Mouse (Mus musculus) neural tube, embryonic 13.5 days (tissue): ENCODE data around the gene Snw1. TPM values are rescaled to one million over a fixed set of nuclear protein-coding genes. Genes with fewer than 3 reads are reported as not detected.

Source experiments
- ATAC-seq: fragments of 200-750 bp; cut with Nextera tagmentation; 2 replicates; pipeline ENCODE4 v1.8.0; 2017; ENCODE audit warnings: low read depth, mild to moderate bottlenecking, moderate TSS enrichment, moderate library complexity
- H3K27ac ChIP-seq: fragments of 300-500 bp; sonication (generic); replicated peaks from 2 replicates; pipeline ENCODE4 v1.5.1; 2015; ENCODE audit warnings: moderate library complexity, mild to moderate bottlenecking, inconsistent platforms
- H3K27me3 ChIP-seq: fragments of 300-500 bp; sonication (generic); 2 replicates; pipeline ENCODE4 v1.6.1; 2015; ENCODE audit warnings: mild to moderate bottlenecking, inconsistent platforms
- H3K36me3 ChIP-seq: fragments of 300-500 bp; sonication (generic); 2 replicates; pipeline ENCODE4 v1.6.1; 2015; ENCODE audit warnings: mild to moderate bottlenecking, inconsistent platforms
- H3K4me1 ChIP-seq: fragments of 300-500 bp; sonication (generic); replicated peaks from 2 replicates; pipeline ENCODE4 v1.6.1; 2015; ENCODE audit warnings: inconsistent platforms
- H3K4me2 ChIP-seq: fragments of 300-500 bp; sonication (generic); 2 replicates; pipeline ENCODE4 v1.6.1; 2015; ENCODE audit warnings: inconsistent platforms, mild to moderate bottlenecking, moderate library complexity
- H3K4me3 ChIP-seq: fragments of 300-500 bp; sonication (generic); 2 replicates; pipeline ENCODE4 v1.5.1; 2015; ENCODE audit warnings: mild to moderate bottlenecking, inconsistent platforms
- H3K9ac ChIP-seq: fragments of 300-500 bp; sonication (generic); 2 replicates; pipeline ENCODE4 v1.6.1; 2015; ENCODE audit warnings: moderate library complexity, mild to moderate bottlenecking, inconsistent platforms
- H3K9me3 ChIP-seq: fragments of 300-500 bp; sonication (generic); 2 replicates; pipeline ENCODE4 v1.6.1; 2016; ENCODE audit warnings: inconsistent platforms
- WGBS: fragments of 180-500 bp; shearing (Covaris S2); methylation state at CpG from one replicate; pipeline ENCODE4 v1.1.7; 2015; 5-methylcytosine and 5-hydroxymethylcytosine counted together
- polyA plus RNA-seq: library from polyadenylated mRNA; unstranded; fragments of >200 nt; fragmentation: Nextera tagmentation; extraction: Ambion mirVana; gene quantifications from 2 replicates; pipeline ENCODE4 v1.2.1, GENCODE M21; 2015

The Snw1 gene
- polyA plus RNA-seq, 1 experiment from 2014 or later, result 122 TPM

- H3K9ac ChIP-seq, result peak overlapping the region; percentile 85
- H3K9me3 ChIP-seq, result no peaks in the 10 kb centered on the region
- peak overlapping the region; percentile 76 for H3K4me2 ChIP-seq
- 6% methylated on average over 16 of the region's 16 CpGs for WGBS
- 0 out of 2 replicates have a peak, but pooled peaks have one; percentile 4 for ATAC-seq
- H3K4me1 ChIP-seq, result peaks cover 28% of the 10 kb centered on the region
- peak overlapping the region; percentile 74 for H3K4me3 ChIP-seq
- no peaks in the 10 kb centered on the region for H3K27me3 ChIP-seq
- H3K36me3 ChIP-seq, result peaks cover 48% of the 10 kb centered on the region
- no peak overlapping the region for H3K27ac ChIP-seq
Measured at GRCm38 (mm10) chr12:87444211-87444610, 27.9 kb downstream of the Snw1 start.

- no peaks in the 10 kb centered on the region for H3K27me3 ChIP-seq
- under 1% methylated on average over 28 of the region's 28 CpGs for WGBS
- peaks cover 28% of the 10 kb centered on the region for H3K4me1 ChIP-seq
- ATAC-seq, result peak; percentile 96
- H3K4me3 ChIP-seq, result peak within 1 kb of the TSS; percentile 74
- peak within 1 kb of the TSS; percentile 85 for H3K9ac ChIP-seq
- H3K9me3 ChIP-seq, result no peaks in the 10 kb centered on the region
- peak within 1 kb of the TSS; percentile 76 for H3K4me2 ChIP-seq
- H3K27ac ChIP-seq, result peak within 1 kb of the TSS; percentile 85
- peaks cover 49% of the 10 kb centered on the region for H3K36me3 ChIP-seq
Measured at GRCm38 (mm10) chr12:87443700-87444122, 28.4 kb downstream of the Snw1 start, which contains the start of the genes Slirp and Alkbh1. TSS of gene Slirp (plus strand) at chr12:87443896. TSS of gene Alkbh1 (minus strand) at chr12:87444017.

GRCm38 (mm10) chr12:87443115-87443699 lies 28.9 kb downstream of the Snw1 start:
- 0% methylated on average over 32 of the region's 33 CpGs for WGBS

GRCm38 (mm10) chr12:87442177-87443114 lies 29.6 kb downstream of the Snw1 start:
- ATAC-seq, result no peak
- Histone ChIP-seq H3K4me1 (peaks cover 28% of the 10 kb centered on the region), H3K4me2 (peak overlapping the region; percentile 76), H3K9ac (peak overlapping the region; percentile 85), H3K27ac (no peak overlapping the region), H3K9me3 (no peaks in the 10 kb centered on the region), H3K27me3 (no peaks in the 10 kb centered on the region), H3K4me3 (peak overlapping the region; percentile 74), H3K36me3 (peaks cover 50% of the 10 kb centered on the region)
- WGBS, result 35% methylated on average over 12 of the region's 12 CpGs

More at GRCm38 (mm10) chr12:87443115-87443699, 28.9 kb downstream of the Snw1 start:
- no peaks in the 10 kb centered on the region for H3K9me3 ChIP-seq
- H3K9ac ChIP-seq, result peak overlapping the region; percentile 85
- H3K4me1 ChIP-seq, result peaks cover 28% of the 10 kb centered on the region
- H3K4me3 ChIP-seq, result peak overlapping the region; percentile 74
- peak; percentile 91 for ATAC-seq
- no peaks in the 10 kb centered on the region for H3K27me3 ChIP-seq
- peak overlapping the region; percentile 85 for H3K27ac ChIP-seq
- peaks cover 50% of the 10 kb centered on the region for H3K36me3 ChIP-seq
- peak overlapping the region; percentile 76 for H3K4me2 ChIP-seq

- no peak overlapping the region for H3K4me3 ChIP-seq
- H3K9me3 ChIP-seq, result no peaks in the 10 kb centered on the region
- H3K27me3 ChIP-seq, result no peaks in the 10 kb centered on the region
- no peak overlapping the region for H3K9ac ChIP-seq
- no peak overlapping the region for H3K27ac ChIP-seq
- peaks cover 79% of the 10 kb centered on the region for H3K36me3 ChIP-seq
- H3K4me2 ChIP-seq, result no peak overlapping the region
- H3K4me1 ChIP-seq, result peaks cover 6% of the 10 kb centered on the region; the same call in 1 of the 2 replicates
- no peak for ATAC-seq
- 87% methylated on average over 8 of the region's 8 CpGs for WGBS
Measured at GRCm38 (mm10) chr12:87428885-87429284, 43.2 kb downstream of the Snw1 start.

- Histone ChIP-seq H3K4me2 (no peak overlapping the region), H3K4me1 (peaks cover 6% of the 10 kb centered on the region; the same call in 1 of the 2 replicates), H3K27me3 (no peaks in the 10 kb centered on the region), H3K36me3 (peaks cover 76% of the 10 kb centered on the region), H3K27ac (no peak overlapping the region), H3K9ac (no peak overlapping the region), H3K4me3 (no peak overlapping the region), H3K9me3 (no peaks in the 10 kb centered on the region)
- 89% methylated on average over 2 of the region's 2 CpGs for WGBS
- no peak for ATAC-seq
Measured at GRCm38 (mm10) chr12:87428295-87428694, 43.8 kb downstream of the Snw1 start.

- H3K27ac ChIP-seq, result no peak overlapping the region
- H3K4me1 ChIP-seq, result peaks cover 6% of the 10 kb centered on the region; the same call in 1 of the 2 replicates
- no peaks in the 10 kb centered on the region for H3K9me3 ChIP-seq
- no peaks in the 10 kb centered on the region for H3K27me3 ChIP-seq
- WGBS, result 92% methylated on average over 5 of the region's 5 CpGs
- H3K36me3 ChIP-seq, result peaks cover 63% of the 10 kb centered on the region
- H3K4me2 ChIP-seq, result no peak overlapping the region
- no peak overlapping the region for H3K9ac ChIP-seq
- H3K4me3 ChIP-seq, result no peak overlapping the region
- ATAC-seq, result no peak
Measured at GRCm38 (mm10) chr12:87426354-87427031, 45.6 kb downstream of the Snw1 start.

- Histone ChIP-seq H3K4me2 (no peak overlapping the region), H3K9me3 (no peaks in the 10 kb centered on the region), H3K36me3 (peaks cover 44% of the 10 kb centered on the region), H3K4me1 (peaks cover 14% of the 10 kb centered on the region), H3K9ac (no peak overlapping the region), H3K27ac (no peak overlapping the region), H3K27me3 (no peaks in the 10 kb centered on the region), H3K4me3 (no peak overlapping the region)
- no peak for ATAC-seq
- 37% methylated on average over 3 of the region's 3 CpGs for WGBS
Measured at GRCm38 (mm10) chr12:87424516-87424915, 47.6 kb downstream of the Snw1 start.

GRCm38 (mm10) chr12:87423700-87424099 lies 48.4 kb downstream of the Snw1 start:
- Histone ChIP-seq H3K4me2 (no peak overlapping the region), H3K9ac (no peak overlapping the region), H3K36me3 (peaks cover 36% of the 10 kb centered on the region), H3K4me1 (peaks cover 22% of the 10 kb centered on the region), H3K4me3 (no peak overlapping the region), H3K27ac (no peak overlapping the region), H3K27me3 (no peaks in the 10 kb centered on the region), H3K9me3 (no peaks in the 10 kb centered on the region)
- 44% methylated on average over 1 of the region's 1 CpGs for WGBS
- ATAC-seq, result no peak

- no peak overlapping the region for H3K9ac ChIP-seq
Measured at GRCm38 (mm10) chr12:87421708-87422507, 50.2 kb downstream of the Snw1 start.

GRCm38 (mm10) chr12:87419974-87420485 lies 52.0 kb downstream of the Snw1 start:
- H3K9me3 ChIP-seq, result no peaks in the 10 kb centered on the region
- H3K36me3 ChIP-seq, result peaks cover 7% of the 10 kb centered on the region
- 58% methylated on average over 12 of the region's 12 CpGs for WGBS
- no peak for ATAC-seq
- peak overlapping the region; percentile 91 for H3K27ac ChIP-seq
- no peaks in the 10 kb centered on the region for H3K27me3 ChIP-seq
- H3K9ac ChIP-seq, result no peak overlapping the region
- no peak overlapping the region for H3K4me3 ChIP-seq
- no peak overlapping the region for H3K4me2 ChIP-seq
- peaks cover 24% of the 10 kb centered on the region for H3K4me1 ChIP-seq

More at GRCm38 (mm10) chr12:87421708-87422507, 50.2 kb downstream of the Snw1 start:
- peaks cover 24% of the 10 kb centered on the region for H3K4me1 ChIP-seq
- no peak overlapping the region for H3K4me2 ChIP-seq
- H3K9me3 ChIP-seq, result no peaks in the 10 kb centered on the region
- peaks cover 18% of the 10 kb centered on the region for H3K36me3 ChIP-seq
- WGBS, result 66% methylated on average over 5 of the region's 5 CpGs
- ATAC-seq, result no peak
- H3K27ac ChIP-seq, result no peak overlapping the region
- no peaks in the 10 kb centered on the region for H3K27me3 ChIP-seq
- no peak overlapping the region for H3K4me3 ChIP-seq
